Mouse (Mus musculus) embryonic facial prominence, embryonic 15.5 days (tissue): ENCODE data around the gene Pi4k2a. TPM values are rescaled to one million over a fixed set of nuclear protein-coding genes. Genes with fewer than 3 reads are reported as not detected.
A peak's percentile ranks its signal among the peaks of the same experiment; 100 is the strongest.

Source experiments
- ATAC-seq: fragments of 200-750 bp; cut with Nextera tagmentation; 2 replicates; pipeline ENCODE4 v1.8.0; 2017; ENCODE audit warnings: low read depth, moderate TSS enrichment; ENCODE audit not compliant: insufficient number of reproducible peaks, low FRiP score, low TSS enrichment
- H3K27ac ChIP-seq: fragments of 300-500 bp; sonication (generic); replicated peaks from 2 replicates; pipeline ENCODE4 v1.5.1; 2015; ENCODE audit warnings: mild to moderate bottlenecking, inconsistent platforms
- H3K27me3 ChIP-seq: fragments of 300-500 bp; sonication (generic); 2 replicates; pipeline ENCODE4 v1.6.1; 2015; ENCODE audit warnings: inconsistent platforms
- H3K36me3 ChIP-seq: fragments of 300-500 bp; sonication (generic); 2 replicates; pipeline ENCODE4 v1.6.1; 2015; ENCODE audit warnings: mild to moderate bottlenecking, inconsistent platforms
- H3K4me1 ChIP-seq: fragments of 300-500 bp; sonication (generic); 2 replicates; pipeline ENCODE4 v1.6.1; 2015; ENCODE audit warnings: inconsistent platforms
- H3K4me2 ChIP-seq: fragments of 300-500 bp; sonication (generic); replicated peaks from 2 replicates; pipeline ENCODE4 v1.6.1; 2015; ENCODE audit warnings: mild to moderate bottlenecking, inconsistent platforms
- H3K4me3 ChIP-seq: fragments of 300-500 bp; sonication (generic); replicated peaks from 2 replicates; pipeline ENCODE4 v1.5.1; 2015; ENCODE audit warnings: mild to moderate bottlenecking, inconsistent platforms
- H3K9ac ChIP-seq: fragments of 300-500 bp; sonication (generic); 2 replicates; pipeline ENCODE4 v1.6.1; 2015; ENCODE audit warnings: inconsistent platforms
- H3K9me3 ChIP-seq: fragments of 300-500 bp; sonication (generic); replicated peaks from 2 replicates; pipeline ENCODE4 v1.6.1; 2016; ENCODE audit warnings: inconsistent platforms
- WGBS: fragments of 180-500 bp; shearing (Covaris S2); methylation state at CpG from one replicate; pipeline ENCODE4 v1.1.7; 2015; 5-methylcytosine and 5-hydroxymethylcytosine counted together
- polyA plus RNA-seq: library from polyadenylated mRNA; unstranded; fragments of >200 nt; fragmentation: Nextera tagmentation; extraction: Ambion mirVana; gene quantifications from 2 replicates; pipeline ENCODE4 v1.2.1, GENCODE M21; 2015

Gene Pi4k2a
- polyA plus RNA-seq, 1 experiment from 2014 or later: 28.0 TPM

GRCm38 (mm10) chr19:42147170-42147768, 57.0 kb downstream of the Pi4k2a start, which contains the start of gene Marveld1:
TSS of gene Marveld1 (plus strand) at chr19:42147400.
- Histone ChIP-seq H3K9me3 (no peaks in the 10 kb centered on the region), H3K4me3 (peak within 1 kb of the TSS; percentile 77), H3K36me3 (peaks cover 4% of the 10 kb centered on the region; the same call in 1 of the 2 replicates), H3K9ac (peak within 1 kb of the TSS; percentile 82), H3K27ac (peak within 1 kb of the TSS; percentile 95), H3K4me2 (peak within 1 kb of the TSS; percentile 76), H3K27me3 (no peaks in the 10 kb centered on the region), H3K4me1 (peaks cover 55% of the 10 kb centered on the region)
- ATAC-seq: peak; percentile 85
- 0% methylated on average over 56 of the region's 57 CpGs for WGBS

- Histone ChIP-seq H3K4me3 (peak overlapping the region; percentile 77), H3K36me3 (peaks cover 4% of the 10 kb centered on the region; the same call in 1 of the 2 replicates), H3K27me3 (no peaks in the 10 kb centered on the region), H3K9me3 (no peaks in the 10 kb centered on the region), H3K9ac (peak overlapping the region; percentile 82), H3K4me1 (peaks cover 58% of the 10 kb centered on the region), H3K27ac (peak overlapping the region; percentile 95), H3K4me2 (peak overlapping the region; percentile 76)
- under 1% methylated on average over 63 of the region's 63 CpGs for WGBS
- peak; percentile 0; the same call in 1 of the 2 replicates for ATAC-seq
Observed at GRCm38 (mm10) chr19:42147769-42148568, 57.7 kb downstream of the Pi4k2a start.

- peak overlapping the region; percentile 77 for H3K4me3 ChIP-seq
- peak overlapping the region; percentile 76 for H3K4me2 ChIP-seq
- peaks cover 58% of the 10 kb centered on the region for H3K4me1 ChIP-seq
- ATAC-seq: peak; percentile 68
- WGBS: 7% methylated on average over 7 of the region's 7 CpGs
- peak overlapping the region; percentile 82 for H3K9ac ChIP-seq
- peak overlapping the region; percentile 95 for H3K27ac ChIP-seq
- H3K27me3 ChIP-seq: no peaks in the 10 kb centered on the region
- no peaks in the 10 kb centered on the region for H3K9me3 ChIP-seq
- peaks cover 6% of the 10 kb centered on the region; the same call in 1 of the 2 replicates for H3K36me3 ChIP-seq
Observed at GRCm38 (mm10) chr19:42148569-42148860, 58.2 kb downstream of the Pi4k2a start.

- 2% methylated on average over 6 of the region's 6 CpGs for WGBS
- Histone ChIP-seq H3K27ac (peak overlapping the region; percentile 51; the same call in 1 of the 2 replicates), H3K4me2 (no peak overlapping the region)
Observed at GRCm38 (mm10) chr19:42151990-42152389, 61.7 kb downstream of the Pi4k2a start.

GRCm38 (mm10) chr19:42157493-42158237, 67.4 kb downstream of the Pi4k2a start:
- Histone ChIP-seq H3K4me2 (no peak overlapping the region), H3K27ac (no peak overlapping the region), H3K27me3 (no peaks in the 10 kb centered on the region), H3K4me3 (no peak overlapping the region), H3K36me3 (0 out of 2 replicates have a peak, but pooled peaks cover 2% of the 10 kb centered on the region), H3K9me3 (no peaks in the 10 kb centered on the region), H3K9ac (no peak overlapping the region), H3K4me1 (peaks cover 5% of the 10 kb centered on the region; the same call in 1 of the 2 replicates)
- no peak for ATAC-seq
- 44% methylated on average over 12 of the region's 12 CpGs for WGBS

More at GRCm38 (mm10) chr19:42151990-42152389, 61.7 kb downstream of the Pi4k2a start:
- ATAC-seq: no peak
- no peaks in the 10 kb centered on the region for H3K27me3 ChIP-seq
- H3K36me3 ChIP-seq: peaks cover 7% of the 10 kb centered on the region; the same call in 1 of the 2 replicates
- H3K9ac ChIP-seq: no peak overlapping the region
- no peak overlapping the region for H3K4me3 ChIP-seq
- peaks cover 46% of the 10 kb centered on the region for H3K4me1 ChIP-seq
- no peaks in the 10 kb centered on the region for H3K9me3 ChIP-seq

- WGBS: 46% methylated on average over 13 of the region's 13 CpGs
- Histone ChIP-seq H3K36me3 (0 out of 2 replicates have a peak, but pooled peaks cover 2% of the 10 kb centered on the region), H3K27me3 (no peaks in the 10 kb centered on the region), H3K9me3 (no peaks in the 10 kb centered on the region), H3K4me1 (0 out of 2 replicates have a peak, but pooled peaks cover 3% of the 10 kb centered on the region), H3K27ac (no peak overlapping the region), H3K4me3 (no peak overlapping the region), H3K4me2 (no peak overlapping the region), H3K9ac (no peak overlapping the region)
- no peak for ATAC-seq
Observed at GRCm38 (mm10) chr19:42158246-42159017, 68.2 kb downstream of the Pi4k2a start.

- no peak for ATAC-seq
- H3K4me3 ChIP-seq: no peak within 1 kb of the TSS
- no peaks in the 10 kb centered on the region for H3K9me3 ChIP-seq
- WGBS: 71% methylated on average over 5 of the region's 5 CpGs
- no peak within 1 kb of the TSS for H3K4me2 ChIP-seq
- H3K9ac ChIP-seq: no peak within 1 kb of the TSS
- peaks cover 10% of the 10 kb centered on the region for H3K27me3 ChIP-seq
- no peak within 1 kb of the TSS for H3K27ac ChIP-seq
- no peaks in the 10 kb centered on the region; the same call in 1 of the 2 replicates for H3K4me1 ChIP-seq
- H3K36me3 ChIP-seq: no peaks in the 10 kb centered on the region
Observed at GRCm38 (mm10) chr19:42163764-42164163, 73.5 kb downstream of the Pi4k2a start, which contains the start of gene Zfyve27. TSS of gene Zfyve27 (plus strand) at chr19:42163951.

GRCm38 (mm10) chr19:42164188-42164587, 73.9 kb downstream of the Pi4k2a start:
- Histone ChIP-seq H3K4me1 (peaks cover 3% of the 10 kb centered on the region; the same call in 1 of the 2 replicates), H3K27ac (no peak overlapping the region), H3K9ac (no peak overlapping the region), H3K36me3 (no peaks in the 10 kb centered on the region), H3K9me3 (no peaks in the 10 kb centered on the region), H3K4me3 (no peak overlapping the region), H3K27me3 (peaks cover 14% of the 10 kb centered on the region), H3K4me2 (no peak overlapping the region)
- ATAC-seq: no peak
- WGBS: 59% methylated on average over 7 of the region's 7 CpGs

GRCm38 (mm10) chr19:42166130-42166529, 75.9 kb downstream of the Pi4k2a start:
- H3K27ac ChIP-seq: no peak overlapping the region
- H3K9me3 ChIP-seq: no peaks in the 10 kb centered on the region
- peaks cover 16% of the 10 kb centered on the region for H3K27me3 ChIP-seq
- peak overlapping the region; percentile 20 for H3K4me3 ChIP-seq
- WGBS: 2% methylated on average over 12 of the region's 12 CpGs
- H3K4me2 ChIP-seq: peak overlapping the region; percentile 39
- peaks cover 12% of the 10 kb centered on the region for H3K4me1 ChIP-seq
- no peaks in the 10 kb centered on the region for H3K36me3 ChIP-seq
- no peak overlapping the region for H3K9ac ChIP-seq
- no peak for ATAC-seq

- H3K27me3 ChIP-seq: peaks cover 16% of the 10 kb centered on the region
- H3K4me1 ChIP-seq: peaks cover 19% of the 10 kb centered on the region
- no peaks in the 10 kb centered on the region for H3K36me3 ChIP-seq
- no peaks in the 10 kb centered on the region for H3K9me3 ChIP-seq
- no peak overlapping the region for H3K27ac ChIP-seq
- ATAC-seq: no peak
- H3K4me2 ChIP-seq: no peak overlapping the region
- WGBS: 36% methylated on average over 3 of the region's 3 CpGs
- no peak overlapping the region for H3K4me3 ChIP-seq
- no peak overlapping the region for H3K9ac ChIP-seq
Observed at GRCm38 (mm10) chr19:42166766-42167165, 76.5 kb downstream of the Pi4k2a start.
